ENCODE assay signal across 25 mouse cellular contexts in genomic region chr14:46461960-46462359, GRCm38 (mm10).
"Had no signal": no experiment of that assay in that cellular context is flagged by ENCODE, and none has a peak within 500 bp of the region (broad histone marks: within the 10 kb centered on the region; RNA-seq: fewer than 3 reads in every experiment).

No protein-coding gene starts in this region.

- H3K4me1 ChIP-seq: heart, embryonic 13.5 days; heart, embryonic 15.5 days; hindbrain, embryonic 13.5 days; intestine, embryonic 15.5 days; limb, embryonic 13.5 days; liver, embryonic 12.5 days had no signal

- DNase-seq: gastrocnemius, postnatal 14 days; gastrocnemius, postnatal 36 days; heart, adult 18-20 months; heart, postnatal 14 days; heart, postnatal 36 days; kidney, adult 18-20 months; kidney, adult 8-10 months; kidney, postnatal 10 days; kidney, postnatal 25 days; kidney, postnatal 4 days; layer of hippocampus, adult 9-11 months; layer of hippocampus, postnatal 36 days had no signal

- H3K4me3 ChIP-seq: heart, embryonic 13.5 days; heart, embryonic 15.5 days; hindbrain, embryonic 13.5 days; intestine, embryonic 15.5 days; left cerebral cortex, adult 2 months; limb, embryonic 13.5 days; limb, embryonic 15.5 days; liver, embryonic 12.5 days had no signal

- H3K4me2 ChIP-seq: heart, embryonic 11.5 days; heart, embryonic 13.5 days; heart, embryonic 15.5 days; hindbrain, embryonic 13.5 days; intestine, embryonic 15.5 days; limb, embryonic 13.5 days; limb, embryonic 15.5 days; liver, embryonic 12.5 days had no signal

- H3K9ac ChIP-seq: heart, embryonic 13.5 days; heart, embryonic 15.5 days; hindbrain, embryonic 13.5 days; intestine, embryonic 15.5 days; limb, embryonic 13.5 days; limb, embryonic 15.5 days; liver, embryonic 12.5 days; liver, embryonic 14.5 days had no signal

- H3K27me3 ChIP-seq: heart, embryonic 13.5 days; heart, embryonic 15.5 days; hindbrain, embryonic 13.5 days; intestine, embryonic 15.5 days; limb, embryonic 13.5 days; limb, embryonic 15.5 days; liver, embryonic 12.5 days had no signal

- H3K9me3 ChIP-seq: heart, embryonic 13.5 days; heart, embryonic 15.5 days; hindbrain, embryonic 13.5 days; intestine, embryonic 15.5 days; limb, embryonic 13.5 days; limb, embryonic 15.5 days; liver, embryonic 12.5 days had no signal

- H3K36me3 ChIP-seq: heart, embryonic 13.5 days; heart, embryonic 15.5 days; hindbrain, embryonic 13.5 days; intestine, embryonic 15.5 days; limb, embryonic 13.5 days; limb, embryonic 15.5 days; liver, embryonic 12.5 days had no signal

- H3K27ac ChIP-seq: heart, embryonic 13.5 days; heart, embryonic 15.5 days; hindbrain, embryonic 13.5 days; intestine, embryonic 15.5 days; left cerebral cortex, adult 2 months; limb, embryonic 13.5 days; limb, embryonic 15.5 days; liver, embryonic 12.5 days; liver, embryonic 14.5 days had no signal

- ATAC-seq: hindbrain, embryonic 16.5 days; inflammation-experienced regulatory T-cells, adult 6 months; intestine, embryonic 15.5 days; intestine, postnatal 0 days; liver, embryonic 12.5 days had no signal
